Mouse (Mus musculus) megakaryocyte-erythroid progenitor cell, adult 5-6 weeks (primary cell): Measurements from ENCODE around the gene Tex37. TPM values are rescaled to one million over a fixed set of nuclear protein-coding genes. Genes with fewer than 3 reads are reported as not detected.

Source experiments
- ATAC-seq: replicated peaks from 2 replicates; pipeline ENCODE4 v1.8.0; 2016; ENCODE audit warnings: mild to moderate bottlenecking, inconsistent platforms; ENCODE audit not compliant: severe bottlenecking, poor library complexity, low FRiP score, low TSS enrichment
- total RNA-seq, 2 experiments: library from RNA; stranded (forward) in 1 of 2; stranded (reverse) in 1 of 2; fragments of 200-1000, 215-1000 nt in 1 of 2; fragments of >200 nt in 1 of 2; fragmentation: Nextera tagmentation in 1 of 2; gene quantifications; 2 replicates each; pipeline ENCODE4 v1.2.3; 2014 to 2017

Gene Tex37
- total RNA-seq, 2 experiments from 2014 or later = not detected

GRCm38 (mm10) chr6:70899594-70900003 is 19.1 kb downstream of the Tex37 start:
- ATAC-seq = no peak

- no peak for ATAC-seq
Observed at GRCm38 (mm10) chr6:70898166-70898565, 20.6 kb downstream of the Tex37 start.

GRCm38 (mm10) chr6:70887993-70888392 is 30.7 kb downstream of the Tex37 start:
- no peak for ATAC-seq

- ATAC-seq = peak; percentile 86
Observed at GRCm38 (mm10) chr6:70880714-70881304, 37.9 kb downstream of the Tex37 start.

- no peak for ATAC-seq
Observed at GRCm38 (mm10) chr6:70875017-70875416, 43.7 kb downstream of the Tex37 start.

GRCm38 (mm10) chr6:70874035-70874775 is 44.5 kb downstream of the Tex37 start:
- ATAC-seq = peak; percentile 56

GRCm38 (mm10) chr6:70872570-70872969 is 46.2 kb downstream of the Tex37 start:
- no peak for ATAC-seq

GRCm38 (mm10) chr6:70872128-70872527 is 46.6 kb downstream of the Tex37 start:
- ATAC-seq = no peak

GRCm38 (mm10) chr6:70871511-70871980 is 47.2 kb downstream of the Tex37 start:
- ATAC-seq = no peak

- ATAC-seq = no peak
Observed at GRCm38 (mm10) chr6:70867297-70867696, 51.4 kb downstream of the Tex37 start.

- no peak for ATAC-seq
Observed at GRCm38 (mm10) chr6:70866761-70867160, 52.0 kb downstream of the Tex37 start.

GRCm38 (mm10) chr6:70864285-70864684 is 54.4 kb downstream of the Tex37 start:
- no peak for ATAC-seq

Other genes starting within 250 kb of the Tex37 start
- 127 and 143 TPM in 2 replicates for gene Rpia, start 126.7 kb downstream of the Tex37 start, total RNA-seq (2014; fragmentation: Nextera tagmentation)
- gene Rpia, start 126.7 kb downstream of the Tex37 start, total RNA-seq (2017) = 247 and 276 TPM in 2 replicates
- gene Eif2ak3, start 74.4 kb downstream of the Tex37 start, total RNA-seq (2014; fragmentation: Nextera tagmentation) = 11.2 and 13.5 TPM in 2 replicates
- gene Eif2ak3, start 74.4 kb downstream of the Tex37 start, total RNA-seq (2017) = 11.2 and 11.6 TPM in 2 replicates
- not detected in 2 replicates for gene Foxi3, start 37.6 kb upstream of the Tex37 start, total RNA-seq (2014; fragmentation: Nextera tagmentation)
- gene Foxi3, start 37.6 kb upstream of the Tex37 start, total RNA-seq (2017) = not detected in 2 replicates
- gene Thnsl2, start 225.5 kb upstream of the Tex37 start, total RNA-seq (2014; fragmentation: Nextera tagmentation) = 0.22 TPM in 1 of 2 replicates, not detected in the other
- gene Thnsl2, start 225.5 kb upstream of the Tex37 start, total RNA-seq (2017) = not detected in 2 replicates